Mouse (Mus musculus): ENCODE data around the gene Ppfia1. TPM values are rescaled to one million over a fixed set of nuclear protein-coding genes. Genes with fewer than 3 reads are reported as not detected.

The Ppfia1 gene
- total and polyA plus RNA-seq, 2 experiments from 2014 or later = 14.3 to 30.4 TPM

- DNase-seq (ENCODE audit: low spot score) (no peak), ATAC-seq (ENCODE audit: low FRiP score) (no peak)
- H3K9ac ChIP-seq (replicated peaks; ENCODE audit: low read length, poor library complexity, severe bottlenecking) = no peak overlapping the region
- peaks cover 52% of the 10 kb centered on the region for H3K36me3 ChIP-seq (ENCODE audit: insufficient read depth, low read length)
- no peak overlapping the region for H3K4me3 ChIP-seq (ENCODE audit: low read depth, low read length)
- TF ChIP-seq CTCF (IDR thresholded peaks at IDR 0.05) = no peak
- WGBS = 90% methylated on average over 8 of the region's 8 CpGs
- no peaks in the 10 kb centered on the region for H3K27me3 ChIP-seq (ENCODE audit: insufficient read depth, low read length)
- no peak overlapping the region for H3K4me2 ChIP-seq (ENCODE audit: low read depth, low read length, poor library complexity, severe bottlenecking)
- H3K9me3 ChIP-seq (ENCODE audit: low read length) = no peaks in the 10 kb centered on the region
- H3K27ac ChIP-seq (ENCODE audit: low read depth, low read length) = no peak overlapping the region
- H3K4me1 ChIP-seq (ENCODE audit: insufficient read depth, low read length) = no peaks in the 10 kb centered on the region
Observed at GRCm38 (mm10) chr7:144490201-144490873, 63.2 kb downstream of the Ppfia1 start.

DNA sequence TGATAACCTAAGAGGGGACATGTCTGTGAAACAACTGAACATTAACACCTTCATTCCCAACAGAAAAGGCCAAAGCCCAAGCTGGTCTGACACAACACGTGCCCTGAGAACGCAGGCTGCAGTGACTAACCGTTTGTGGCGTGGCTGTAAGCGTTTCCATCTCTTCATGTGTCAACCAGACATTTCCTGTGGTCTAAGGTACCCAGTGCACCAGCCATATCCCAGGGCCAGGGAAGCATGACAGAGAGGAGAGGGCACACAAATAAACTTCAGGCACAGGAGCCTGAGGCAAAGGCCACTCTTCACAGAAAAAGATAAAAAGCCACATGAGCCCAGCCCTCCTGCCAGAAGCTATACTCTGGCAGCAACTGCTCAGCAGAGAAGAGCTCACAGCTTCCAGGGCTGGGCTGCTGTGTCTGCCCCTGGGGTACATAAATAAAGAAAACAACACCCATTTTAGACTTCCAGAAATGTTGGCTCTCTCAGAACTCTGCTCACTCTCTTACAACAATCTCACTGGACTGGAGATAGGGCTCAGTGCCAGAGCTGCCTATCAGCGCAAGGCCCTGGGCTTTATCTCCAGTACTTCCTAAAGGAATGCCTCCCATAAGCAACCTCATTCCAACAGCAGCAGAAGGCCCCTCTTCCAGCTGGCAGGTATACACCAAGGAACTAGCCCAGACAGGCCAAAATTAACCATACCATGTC lies 64.3 kb downstream of the Ppfia1 start:
- no peaks in the 10 kb centered on the region for H3K27me3 ChIP-seq (ENCODE audit: insufficient read depth, low read length)
- WGBS = 89% methylated on average over 6 of the region's 6 CpGs
- no peak for DNase-seq (ENCODE audit: low spot score)
- H3K9ac ChIP-seq (replicated peaks; ENCODE audit: low read length, poor library complexity, severe bottlenecking) = no peak overlapping the region
- no peak overlapping the region for H3K4me2 ChIP-seq (ENCODE audit: low read depth, low read length, poor library complexity, severe bottlenecking)
- peaks cover 61% of the 10 kb centered on the region for H3K36me3 ChIP-seq (ENCODE audit: insufficient read depth, low read length)
- H3K4me1 ChIP-seq (ENCODE audit: insufficient read depth, low read length) = no peaks in the 10 kb centered on the region
- H3K27ac ChIP-seq (ENCODE audit: low read depth, low read length) = no peak overlapping the region
- no peak for TF ChIP-seq CTCF (IDR thresholded peaks at IDR 0.05)
- no peak for ATAC-seq (ENCODE audit: low FRiP score)
- H3K4me3 ChIP-seq (ENCODE audit: low read depth, low read length) = no peak overlapping the region
- no peaks in the 10 kb centered on the region for H3K9me3 ChIP-seq (ENCODE audit: low read length)

DNA sequence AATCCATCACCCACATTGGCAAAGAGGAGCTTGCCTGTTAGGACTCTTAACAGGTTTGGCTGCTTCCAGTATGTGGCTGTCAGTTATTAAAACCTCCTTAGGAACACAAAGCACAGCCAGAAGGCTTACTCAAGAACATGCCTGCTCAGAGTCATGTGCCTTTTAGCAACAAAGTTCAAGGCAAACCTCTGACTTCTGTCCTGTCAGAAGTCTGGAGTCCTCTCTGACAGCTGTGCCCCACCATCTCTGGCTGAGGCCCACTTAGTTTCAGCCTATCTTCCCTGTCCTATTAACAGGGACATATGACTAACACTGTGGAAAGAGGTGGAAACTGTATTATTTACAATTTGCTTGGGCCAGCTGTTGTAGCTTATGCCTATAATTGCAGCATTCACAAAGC lies 73.2 kb downstream of the Ppfia1 start:
- peaks cover 62% of the 10 kb centered on the region for H3K36me3 ChIP-seq (ENCODE audit: insufficient read depth, low read length)
- H3K4me1 ChIP-seq (ENCODE audit: insufficient read depth, low read length) = no peaks in the 10 kb centered on the region
- H3K9me3 ChIP-seq (ENCODE audit: low read length) = no peaks in the 10 kb centered on the region
- ATAC-seq (ENCODE audit: low FRiP score) (no peak), DNase-seq (ENCODE audit: low spot score) (no peak)
- H3K4me2 ChIP-seq (ENCODE audit: low read depth, low read length, poor library complexity, severe bottlenecking) = no peak overlapping the region
- H3K27me3 ChIP-seq (ENCODE audit: insufficient read depth, low read length) = no peaks in the 10 kb centered on the region
- H3K27ac ChIP-seq (ENCODE audit: low read depth, low read length) = no peak overlapping the region
- no peak overlapping the region for H3K4me3 ChIP-seq (ENCODE audit: low read depth, low read length)
- no peak for TF ChIP-seq CTCF (IDR thresholded peaks at IDR 0.05)
- H3K9ac ChIP-seq (replicated peaks; ENCODE audit: low read length, poor library complexity, severe bottlenecking) = no peak overlapping the region

GRCm38 (mm10) chr7:144479569-144479968 lies 74.0 kb downstream of the Ppfia1 start:
- Histone ChIP-seq H3K27me3 (ENCODE audit: insufficient read depth, low read length) (no peaks in the 10 kb centered on the region), H3K9ac (replicated peaks; ENCODE audit: low read length, poor library complexity, severe bottlenecking) (no peak overlapping the region), H3K4me2 (ENCODE audit: low read depth, low read length, poor library complexity, severe bottlenecking) (no peak overlapping the region), H3K9me3 (ENCODE audit: low read length) (no peaks in the 10 kb centered on the region), H3K27ac (ENCODE audit: low read depth, low read length) (no peak overlapping the region), H3K4me3 (ENCODE audit: low read depth, low read length) (no peak overlapping the region), H3K4me1 (ENCODE audit: insufficient read depth, low read length) (no peaks in the 10 kb centered on the region), H3K36me3 (ENCODE audit: insufficient read depth, low read length) (peaks cover 56% of the 10 kb centered on the region)
- no peak for ATAC-seq (ENCODE audit: low FRiP score)
- 95% methylated on average over 1 of the region's 1 CpGs for WGBS
- TF ChIP-seq CTCF (IDR thresholded peaks at IDR 0.05) = no peak
- DNase-seq (ENCODE audit: low spot score) = no peak

GRCm38 (mm10) chr7:144475741-144476140 lies 77.8 kb downstream of the Ppfia1 start:
- Histone ChIP-seq H3K27me3 (ENCODE audit: insufficient read depth, low read length) (no peaks in the 10 kb centered on the region), H3K9ac (replicated peaks; ENCODE audit: low read length, poor library complexity, severe bottlenecking) (no peak overlapping the region), H3K4me3 (ENCODE audit: low read depth, low read length) (no peak overlapping the region), H3K27ac (ENCODE audit: low read depth, low read length) (no peak overlapping the region), H3K36me3 (ENCODE audit: insufficient read depth, low read length) (peaks cover 24% of the 10 kb centered on the region), H3K4me2 (ENCODE audit: low read depth, low read length, poor library complexity, severe bottlenecking) (no peak overlapping the region), H3K9me3 (ENCODE audit: low read length) (no peaks in the 10 kb centered on the region), H3K4me1 (ENCODE audit: insufficient read depth, low read length) (no peaks in the 10 kb centered on the region)
- ATAC-seq (ENCODE audit: low FRiP score) (no peak), DNase-seq (ENCODE audit: low spot score) (no peak)
- WGBS = 87% methylated on average over 3 of the region's 3 CpGs
- no peak for TF ChIP-seq CTCF (IDR thresholded peaks at IDR 0.05)

- 81% methylated on average over 4 of the region's 4 CpGs for WGBS
- ATAC-seq (ENCODE audit: low FRiP score) = no peak
- Histone ChIP-seq H3K4me1 (ENCODE audit: insufficient read depth, low read length) (peaks cover 8% of the 10 kb centered on the region; the same call in 1 of the 2 replicates), H3K9me3 (ENCODE audit: low read length) (no peaks in the 10 kb centered on the region), H3K4me2 (ENCODE audit: low read depth, low read length, poor library complexity, severe bottlenecking) (no peak overlapping the region), H3K36me3 (ENCODE audit: insufficient read depth, low read length) (peaks cover 8% of the 10 kb centered on the region), H3K27me3 (ENCODE audit: insufficient read depth, low read length) (no peaks in the 10 kb centered on the region), H3K27ac (ENCODE audit: low read depth, low read length) (no peak overlapping the region), H3K4me3 (ENCODE audit: low read depth, low read length) (no peak overlapping the region), H3K9ac (replicated peaks; ENCODE audit: low read length, poor library complexity, severe bottlenecking) (no peak overlapping the region)
- TF ChIP-seq CTCF (IDR thresholded peaks at IDR 0.05) = no peak
- no peak for DNase-seq (ENCODE audit: low spot score)
Observed at GRCm38 (mm10) chr7:144473486-144473885, 80.0 kb downstream of the Ppfia1 start.
